In genomic region chr4:155345608-155345953, GRCm38 (mm10) we compare ENCODE assay signal across 9 mouse cellular contexts. TPM values are rescaled to one million over a fixed set of nuclear protein-coding genes. Genes with fewer than 3 reads are reported as not detected.
A peak's percentile ranks its signal among the peaks of the same experiment; 100 is the strongest.
DNase-seq lines count a peak whose midpoint lies in the region; ATAC-seq lines count a peak whose summit lies in the region.
"Had no signal": no experiment of that assay in that cellular context is flagged by ENCODE, and none has a peak within 500 bp of the region (broad histone marks: within the 10 kb centered on the region; RNA-seq: fewer than 3 reads in every experiment).

No protein-coding gene starts in this region.

- peaks cover 25% of the 10 kb centered on the region for H3K27me3 ChIP-seq in embryonic facial prominence, embryonic 12.5 days
- peaks cover 48% of the 10 kb centered on the region for H3K27me3 ChIP-seq in kidney, embryonic 15.5 days
- peaks cover 46% of the 10 kb centered on the region for H3K27me3 ChIP-seq in limb, embryonic 12.5 days
- no peaks in the 10 kb centered on the region for H3K27me3 ChIP-seq in midbrain, embryonic 14.5 days (ENCODE audit: control insufficient read depth, insufficient read depth, low read length)
- H3K27me3 ChIP-seq: Patski had no signal

- no peaks in the 10 kb centered on the region for H3K36me3 ChIP-seq in embryonic facial prominence, embryonic 12.5 days
- no peaks in the 10 kb centered on the region for H3K36me3 ChIP-seq in kidney, embryonic 15.5 days
- no peaks in the 10 kb centered on the region for H3K36me3 ChIP-seq in limb, embryonic 12.5 days
- H3K36me3 ChIP-seq in midbrain, embryonic 14.5 days (ENCODE audit: control insufficient read depth, insufficient read depth, low read length) = no peaks in the 10 kb centered on the region

- 1% methylated on average over 16 of the region's 16 CpGs for WGBS in embryonic facial prominence, embryonic 12.5 days
- 2% methylated on average over 16 of the region's 16 CpGs for WGBS in kidney, embryonic 15.5 days
- WGBS in limb, embryonic 12.5 days = 6% methylated on average over 16 of the region's 16 CpGs
- WGBS in midbrain, embryonic 14.5 days = 3% methylated on average over 16 of the region's 16 CpGs

- peak; percentile 82 for ATAC-seq in embryonic facial prominence, embryonic 12.5 days (ENCODE audit: insufficient number of reproducible peaks, insufficient read depth, low FRiP score, low TSS enrichment)
- peak; percentile 80; the same call in 1 of the 2 replicates for ATAC-seq in kidney, embryonic 15.5 days (replicated peaks; ENCODE audit: low FRiP score)
- ATAC-seq in limb, embryonic 12.5 days (ENCODE audit: insufficient number of reproducible peaks, insufficient read depth, low FRiP score, low TSS enrichment, low read depth) = peak; percentile 81
- peak; percentile 91 for ATAC-seq in midbrain, embryonic 14.5 days (ENCODE audit: low FRiP score, low TSS enrichment)
- ATAC-seq: Patski had no signal

- H3K4me3 ChIP-seq in embryonic facial prominence, embryonic 12.5 days = peak overlapping the region; percentile 46
- peak overlapping the region; percentile 50 for H3K4me3 ChIP-seq in kidney, embryonic 15.5 days (replicated peaks)
- H3K4me3 ChIP-seq in limb, embryonic 12.5 days (replicated peaks) = peak overlapping the region; percentile 54
- H3K4me3 ChIP-seq in midbrain, embryonic 14.5 days (replicated peaks; ENCODE audit: low read depth, low read length) = peak overlapping the region; percentile 77

- H3K4me1 ChIP-seq in embryonic facial prominence, embryonic 12.5 days = peaks cover 13% of the 10 kb centered on the region; the same call in 1 of the 2 replicates
- peaks cover 15% of the 10 kb centered on the region for H3K4me1 ChIP-seq in kidney, embryonic 15.5 days
- peaks cover 23% of the 10 kb centered on the region for H3K4me1 ChIP-seq in limb, embryonic 12.5 days (replicated peaks)
- H3K4me1 ChIP-seq in midbrain, embryonic 14.5 days (ENCODE audit: control insufficient read depth, insufficient read depth, low read length) = peaks cover 17% of the 10 kb centered on the region

- peak overlapping the region; percentile 32 for H3K9ac ChIP-seq in embryonic facial prominence, embryonic 12.5 days
- H3K9ac ChIP-seq in kidney, embryonic 15.5 days = peak overlapping the region; percentile 24; the same call in 1 of the 2 replicates
- peak overlapping the region; percentile 64 for H3K9ac ChIP-seq in limb, embryonic 12.5 days (replicated peaks)
- H3K9ac ChIP-seq in midbrain, embryonic 14.5 days (replicated peaks; ENCODE audit: low read length) = peak overlapping the region; percentile 91

- H3K9me3 ChIP-seq in embryonic facial prominence, embryonic 12.5 days = no peaks in the 10 kb centered on the region
- H3K9me3 ChIP-seq in kidney, embryonic 15.5 days (replicated peaks) = no peaks in the 10 kb centered on the region
- H3K9me3 ChIP-seq in limb, embryonic 12.5 days = no peaks in the 10 kb centered on the region
- no peaks in the 10 kb centered on the region for H3K9me3 ChIP-seq in midbrain, embryonic 14.5 days (ENCODE audit: control insufficient read depth, low read length)

- H3K4me2 ChIP-seq in embryonic facial prominence, embryonic 12.5 days (replicated peaks) = peak overlapping the region; percentile 73
- H3K4me2 ChIP-seq in kidney, embryonic 15.5 days = peak overlapping the region; percentile 85
- peak overlapping the region; percentile 95 for H3K4me2 ChIP-seq in limb, embryonic 12.5 days
- H3K4me2 ChIP-seq in midbrain, embryonic 14.5 days (ENCODE audit: low read length) = peak overlapping the region; percentile 88

- peak; percentile 20 for DNase-seq in urinary bladder, postnatal 14 days (ENCODE audit: low spot score)
- DNase-seq in urinary bladder, adult 2 months (ENCODE audit: low spot score) = no peak
- DNase-seq in heart, adult 8-10 months (ENCODE audit: low spot score) = peak; percentile 58
- peak; percentile 94 for DNase-seq in midbrain, embryonic 14.5 days
- no peak for DNase-seq in spleen, postnatal 14 days (ENCODE audit: low spot score in 2 of 2)

- no peak overlapping the region for H3K27ac ChIP-seq in embryonic facial prominence, embryonic 12.5 days
- no peak overlapping the region for H3K27ac ChIP-seq in kidney, embryonic 15.5 days
- no peak overlapping the region for H3K27ac ChIP-seq in limb, embryonic 12.5 days
- H3K27ac ChIP-seq in midbrain, embryonic 14.5 days (replicated peaks; ENCODE audit: low read depth, low read length) = peak overlapping the region; percentile 96

RNA-seq across cellular contexts. Expression of gene Prkcz, which starts 15.6 kb away (rescaled TPM):
- 16.3 and 17.3 TPM in 2 replicates for polyA plus RNA-seq in urinary bladder, adult 2 months (2012; rRNA removed)
- 11.0 and 12.2 TPM in 2 replicates for polyA plus RNA-seq in embryonic facial prominence, embryonic 12.5 days (2016; fragmentation: Nextera tagmentation; extraction: Ambion mirVana)
- 1 to 10 TPM; 4.1 to 7.8 (median 5.5) TPM for total RNA-seq in heart, adult 8-10 months (2022)
- 14.2 and 16.6 TPM in 2 replicates for polyA plus RNA-seq in kidney, embryonic 15.5 days (2015; fragmentation: Nextera tagmentation; extraction: Ambion mirVana)
- 7.9 and 9.0 TPM in 2 replicates for polyA plus RNA-seq in limb, embryonic 12.5 days (2016; fragmentation: Nextera tagmentation; extraction: Ambion mirVana)
- 65.4 and 68.5 TPM in 2 replicates for polyA plus RNA-seq in midbrain, embryonic 14.5 days (2014; fragmentation: Nextera tagmentation; extraction: Ambion mirVana)

RNA-seq across cellular contexts. Expression of gene Gabrd, which starts 52.3 kb away (rescaled TPM):
- 0.53 and 0.74 TPM in 2 replicates for polyA plus RNA-seq in urinary bladder, adult 2 months (2012; rRNA removed)
- polyA plus RNA-seq in embryonic facial prominence, embryonic 12.5 days (2016; fragmentation: Nextera tagmentation; extraction: Ambion mirVana) = not detected in 2 replicates
- not detected for total RNA-seq in heart, adult 8-10 months (2022)
- not detected in 2 replicates for polyA plus RNA-seq in kidney, embryonic 15.5 days (2015; fragmentation: Nextera tagmentation; extraction: Ambion mirVana)
- 0.21 and 0.23 TPM in 2 replicates for polyA plus RNA-seq in limb, embryonic 12.5 days (2016; fragmentation: Nextera tagmentation; extraction: Ambion mirVana)
- polyA plus RNA-seq in midbrain, embryonic 14.5 days (2014; fragmentation: Nextera tagmentation; extraction: Ambion mirVana) = 0.19 TPM in 1 of 2 replicates, not detected in the other
- polyA plus RNA-seq: Patski had no signal

Comparison
In these comparisons a context has a peak if more than half of its experiments do, and no peak if none do; other contexts are left out.
1. DNase-seq: peak in urinary bladder, postnatal 14 days (single experiment), heart, adult 8-10 months (single experiment) and midbrain, embryonic 14.5 days (single experiment); none in urinary bladder, adult 2 months (single experiment) and spleen, postnatal 14 days (0 of 2).
2. H3K9ac ChIP-seq: peak in every context shown above with its lines; median percentile 91 in midbrain, embryonic 14.5 days; 64 in limb, embryonic 12.5 days; 32 in embryonic facial prominence, embryonic 12.5 days; 24 in kidney, embryonic 15.5 days.
3. Peak in every context shown above with its lines, with median percentiles within 50 percentile points of each other: ATAC-seq, H3K4me2 ChIP-seq and H3K4me3 ChIP-seq.